Mouse (Mus musculus) neutrophil, adult 5-6 weeks (primary cell): ENCODE data around the gene Vmn1r93. TPM values are rescaled to one million over a fixed set of nuclear protein-coding genes. Genes with fewer than 3 reads are reported as not detected.
"Not testable (repeated sequence)": the region's sequence is repeated elsewhere in the genome, so short reads cannot be mapped to it uniquely, and the experiment has no call there.

Experiments used
- ATAC-seq: fragments of 151-379, 151-347 bp; 2 replicates; pipeline ENCODE4 v1.8.0; 2017; ENCODE audit warnings: mild to moderate bottlenecking, moderate TSS enrichment; ENCODE audit not compliant: insufficient number of reproducible peaks, poor library complexity, low FRiP score, severe bottlenecking; ENCODE audit errors: extremely low read depth
- total RNA-seq: library from RNA; stranded (forward); fragments of 200-1000 nt; gene quantifications from 2 replicates; pipeline ENCODE4 v1.2.3, GENCODE M21; 2017

Gene Vmn1r93
- not detected in 2 replicates for total RNA-seq

GRCm38 (mm10) chr7:20138988-20139387 lies at the start of gene Vmn1r93:
Gene Vmn1r93 (minus strand): TSS chr7:20139088.
- not testable (repeated sequence) for ATAC-seq

- ATAC-seq = not testable (repeated sequence)
These were observed 29.4 kb upstream of the Vmn1r93 start, which contains the start of gene Vmn1r94 for GRCm38 (mm10) chr7:20168277-20168676. Gene Vmn1r94 (minus strand): TSS chr7:20168377.

GRCm38 (mm10) chr7:20122479-20122878 lies 16.4 kb downstream of the Vmn1r93 start, which contains the start of gene Gm16442:
Gene Gm16442 (minus strand): TSS chr7:20122579.
- ATAC-seq = not testable (repeated sequence)

- not testable (repeated sequence) for ATAC-seq
These were observed 39.5 kb downstream of the Vmn1r93 start, which contains the start of gene Vmn1r91 for GRCm38 (mm10) chr7:20099380-20099779. Gene Vmn1r91 (plus strand): TSS chr7:20099680.

Other genes with a start within 250 kb of the Vmn1r93 start
- 6.8 and 9.2 TPM in 2 replicates for gene Pvr, start 217.9 kb downstream of the Vmn1r93 start, total RNA-seq
- gene Igsf23, start 188.3 kb downstream of the Vmn1r93 start, total RNA-seq = 0.47 and 0.86 TPM in 2 replicates
- gene Ceacam20, start 173.7 kb downstream of the Vmn1r93 start, total RNA-seq = not detected in 2 replicates
- not detected in 2 replicates for gene Nlrp9b, start 147.6 kb downstream of the Vmn1r93 start, total RNA-seq
- not detected in 2 replicates for gene Vmn1r91, start 39.4 kb downstream of the Vmn1r93 start, total RNA-seq
- gene Gm16442, start 16.5 kb downstream of the Vmn1r93 start, total RNA-seq = not detected in 2 replicates
- gene Vmn1r94, start 29.3 kb upstream of the Vmn1r93 start, total RNA-seq = not detected in 2 replicates
- not detected in 2 replicates for gene Vmn1r95, start 54.6 kb upstream of the Vmn1r93 start, total RNA-seq
- gene Gm6164, start 66.5 kb upstream of the Vmn1r93 start, total RNA-seq = not detected in 2 replicates
- not detected in 2 replicates for gene Gm4498, start 94.7 kb upstream of the Vmn1r93 start, total RNA-seq
- gene Gm5890, start 123.7 kb upstream of the Vmn1r93 start, total RNA-seq = not detected in 2 replicates
- not detected in 2 replicates for gene Gm4133, start 195.0 kb upstream of the Vmn1r93 start, total RNA-seq
- gene Gm5728, start 236.3 kb upstream of the Vmn1r93 start, total RNA-seq = not detected in 2 replicates